Mouse (Mus musculus) MEL (cell line): ENCODE results near the gene Trpc7.

Experiments used
- CTCF ChIP-seq, 3 experiments: IDR thresholded peaks in 2 of 3; conservative IDR thresholded peaks in 1 of 3; 2 replicates each; pipeline ENCODE4 v1.5.1; 2011 to 2012; ENCODE audit warnings: low read length in 3 of 3, low read depth in 2 of 3, mild to moderate bottlenecking in 2 of 3, improper control_type of control experiment in 1 of 3, inconsistent platforms in 1 of 3, mixed read lengths in 1 of 3, moderate library complexity in 1 of 3; ENCODE audit not compliant: control insufficient read depth in 1 of 3, insufficient read depth in 1 of 3, poor library complexity in 1 of 3, severe bottlenecking in 1 of 3
- EP300 ChIP-seq, 2 experiments: IDR thresholded peaks; 2 replicates each; pipeline ENCODE4 v1.6.1; 2011; ENCODE audit warnings: improper control_type of control experiment in 2 of 2, low read length in 2 of 2, low read depth in 1 of 2, mild to moderate bottlenecking in 1 of 2
- GABPA ChIP-seq: IDR thresholded peaks from 2 replicates; pipeline ENCODE4 v1.6.1; 2012; ENCODE audit warnings: low read depth, mild to moderate bottlenecking, inconsistent platforms, low read length, improper control_type of control experiment, moderate library complexity
- HCFC1 ChIP-seq: IDR thresholded peaks from 2 replicates; pipeline ENCODE4 v1.6.1; 2012; ENCODE audit warnings: low read depth, mild to moderate bottlenecking, inconsistent platforms, low read length, improper control_type of control experiment, moderate library complexity
- KAT2A ChIP-seq: conservative IDR thresholded peaks from 2 replicates; pipeline ENCODE4 v1.6.1; 2012; ENCODE audit warnings: low read depth, low read length, improper control_type of control experiment, inconsistent platforms
- MAFK ChIP-seq: IDR thresholded peaks from 2 replicates; pipeline ENCODE4 v1.6.1; 2011; ENCODE audit warnings: low read depth, mild to moderate bottlenecking, low read length, improper control_type of control experiment, borderline replicate concordance
- POLR2A ChIP-seq, 2 experiments: IDR thresholded peaks; 2 replicates each; pipeline ENCODE4 v1.6.1; 2011 to 2012; ENCODE audit warnings: low read length in 2 of 2, mild to moderate bottlenecking in 2 of 2, control low read depth in 1 of 2, improper control_type of control experiment in 1 of 2, low read depth in 1 of 2, moderate library complexity in 1 of 2; ENCODE audit not compliant: control insufficient read depth in 1 of 2, insufficient read depth in 1 of 2, poor library complexity in 1 of 2
- POLR2AphosphoS2 ChIP-seq: IDR thresholded peaks from 2 replicates; pipeline ENCODE4 v1.6.1; 2011; ENCODE audit warnings: low read length, improper control_type of control experiment
- RAD21 ChIP-seq: IDR thresholded peaks from 2 replicates; pipeline ENCODE4 v1.6.1; 2011; ENCODE audit warnings: mild to moderate bottlenecking, low read depth, low read length, improper control_type of control experiment
- SIN3A ChIP-seq: IDR thresholded peaks from 2 replicates; pipeline ENCODE4 v1.6.1; 2012; ENCODE audit warnings: low read length, improper control_type of control experiment, inconsistent platforms
- SMC3 ChIP-seq: IDR thresholded peaks from 2 replicates; pipeline ENCODE4 v1.6.1; 2011; ENCODE audit warnings: low read depth, low read length, improper control_type of control experiment
- TAL1 ChIP-seq: IDR thresholded peaks from 2 replicates; pipeline ENCODE4 v1.6.1; 2012; ENCODE audit warnings: mild to moderate bottlenecking, inconsistent platforms, low read length, moderate library complexity, mixed read lengths
- TBP ChIP-seq: IDR thresholded peaks from 2 replicates; pipeline ENCODE4 v1.8.0; 2011; ENCODE audit warnings: low read depth, low read length, improper control_type of control experiment
- ZKSCAN1 ChIP-seq: IDR thresholded peaks from 2 replicates; pipeline ENCODE4 v1.6.1; 2012; ENCODE audit warnings: low read depth, mild to moderate bottlenecking, inconsistent platforms, low read length, improper control_type of control experiment, moderate library complexity

DNA sequence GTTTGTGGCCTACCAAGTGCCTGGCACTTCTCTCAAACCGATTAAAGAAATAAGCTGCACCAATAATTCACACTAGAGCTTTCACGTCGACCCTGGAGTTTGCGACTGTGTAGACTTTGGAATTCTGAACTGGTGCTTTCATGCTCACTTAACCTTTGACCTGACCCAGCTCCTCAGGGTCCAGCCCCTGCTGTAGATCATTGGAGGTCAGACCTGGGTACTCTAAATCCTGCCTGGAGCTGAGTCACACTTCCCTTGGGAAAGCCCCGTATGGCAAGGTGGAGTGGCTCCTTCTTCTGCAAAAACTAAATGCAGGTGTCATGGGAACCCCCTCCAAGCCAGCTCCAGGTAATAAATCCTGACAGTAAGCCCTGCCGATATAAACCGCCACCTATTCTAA, 5.9 kb downstream of the Trpc7 start:
- TF ChIP-seq HCFC1, result no peak
- no peak for TF ChIP-seq POLR2A (IDR thresholded peaks at IDR 0.05; ENCODE audit: control insufficient read depth in 1 of 2, insufficient read depth in 1 of 2, low read depth in 1 of 2, low read length in 2 of 2, poor library complexity in 1 of 2)
- TF ChIP-seq TBP, result no peak
- TF ChIP-seq MAFK, result no peak
- TF ChIP-seq SMC3, result no peak
- TF ChIP-seq CTCF (IDR thresholded peaks at IDR 0.05 in 2 of 3, conservative IDR thresholded peaks at IDR 0.05 in 1 of 3; ENCODE audit: control insufficient read depth in 1 of 3, insufficient read depth in 1 of 3, low read depth in 2 of 3, low read length in 3 of 3, poor library complexity in 1 of 3, severe bottlenecking in 1 of 3), result no peak
- TF ChIP-seq ZKSCAN1, result no peak
- TF ChIP-seq EP300 (IDR thresholded peaks at IDR 0.05; ENCODE audit: low read depth in 1 of 2, low read length in 2 of 2), result no peak
- TF ChIP-seq TAL1, result no peak
- no peak for TF ChIP-seq POLR2AphosphoS2
- no peak for TF ChIP-seq SIN3A
- TF ChIP-seq KAT2A, result no peak
- no peak for TF ChIP-seq GABPA
- no peak for TF ChIP-seq RAD21
